ENCODE assay signal across 9 mouse cellular contexts in genomic region chr8:126848369-126849105, GRCm38 (mm10).
DNase-seq lines count a peak whose midpoint lies in the region; ATAC-seq and TF ChIP-seq lines count a peak whose summit lies in the region.
"Had no signal": no experiment of that assay in that cellular context is flagged by ENCODE, and none has a peak within 500 bp of the region (broad histone marks: within the 10 kb centered on the region; RNA-seq: fewer than 3 reads in every experiment).

No protein-coding gene starts in this region.

- no peak overlapping the region for H3K9ac ChIP-seq in midbrain, embryonic 11.5 days (ENCODE audit: low read length)
- H3K9ac ChIP-seq: midbrain, embryonic 13.5 days had no signal

- H3K27ac ChIP-seq in gastrocnemius, adult 2 months = peak overlapping the region; percentile 89
- 0 out of 2 replicates have a peak overlapping the region, but pooled peaks have one; percentile 38 for H3K27ac ChIP-seq in midbrain, embryonic 10.5 days (replicated peaks)
- no peak overlapping the region for H3K27ac ChIP-seq in midbrain, embryonic 11.5 days (ENCODE audit: low read depth, low read length)
- H3K27ac ChIP-seq: midbrain, embryonic 13.5 days had no signal

- H3K4me2 ChIP-seq in midbrain, embryonic 11.5 days = no peak overlapping the region
- H3K4me2 ChIP-seq: midbrain, embryonic 13.5 days had no signal

- no peaks in the 10 kb centered on the region for H3K9me3 ChIP-seq in midbrain, embryonic 10.5 days (replicated peaks)
- no peaks in the 10 kb centered on the region for H3K9me3 ChIP-seq in midbrain, embryonic 11.5 days (ENCODE audit: control insufficient read depth, low read length)
- H3K9me3 ChIP-seq: midbrain, embryonic 13.5 days had no signal

- no peak for ATAC-seq in midbrain, embryonic 11.5 days (ENCODE audit: low FRiP score)
- ATAC-seq in megakaryocyte, adult 5-6 weeks (ENCODE audit: poor library complexity, severe bottlenecking) = 0 out of 2 replicates have a peak, but pooled peaks have one; percentile 2
- ATAC-seq: midbrain, embryonic 13.5 days had no signal

- no peak for DNase-seq in gastrocnemius, adult 2 months
- DNase-seq in gastrocnemius, postnatal 36 days = no peak
- DNase-seq in midbrain, embryonic 10.5 days (ENCODE audit: low spot score) = no peak
- no peak for DNase-seq in midbrain, embryonic 11.5 days (ENCODE audit: low spot score, missing footprints)
- peak; percentile 55 to 65 for DNase-seq in thymus, postnatal 36 days
- no peak for DNase-seq in kidney, adult 8-10 months
- no peak for DNase-seq in layer of hippocampus, adult 9-11 months

- no peaks in the 10 kb centered on the region for H3K36me3 ChIP-seq in midbrain, embryonic 10.5 days
- H3K36me3 ChIP-seq in midbrain, embryonic 11.5 days (ENCODE audit: control insufficient read depth, insufficient read depth, low read length) = no peaks in the 10 kb centered on the region
- H3K36me3 ChIP-seq: midbrain, embryonic 13.5 days had no signal

- H3K27me3 ChIP-seq in midbrain, embryonic 10.5 days (ENCODE audit: low read depth, poor library complexity, severe bottlenecking) = no peaks in the 10 kb centered on the region
- no peaks in the 10 kb centered on the region for H3K27me3 ChIP-seq in midbrain, embryonic 11.5 days (ENCODE audit: control insufficient read depth, insufficient read depth, low read length)
- H3K27me3 ChIP-seq: midbrain, embryonic 13.5 days had no signal

- no peak for TF ChIP-seq CTCF in gastrocnemius, adult 2 months (IDR thresholded peaks at IDR 0.05)

- intact Hi-C loops in gastrocnemius, adult 2 months (cut with DNase I) = no loop called here
- intact Hi-C loops in gastrocnemius, postnatal 36 days (cut with DNase I) = no loop called here

- H3K4me1 ChIP-seq in midbrain, embryonic 10.5 days = peaks cover 34% of the 10 kb centered on the region
- H3K4me1 ChIP-seq in midbrain, embryonic 11.5 days (ENCODE audit: control insufficient read depth, insufficient read depth, low read length) = no peaks in the 10 kb centered on the region

- 90% methylated on average over 13 of the region's 13 CpGs for WGBS in midbrain, embryonic 10.5 days
- 87% methylated on average over 13 of the region's 13 CpGs for WGBS in midbrain, embryonic 11.5 days

- H3K4me3 ChIP-seq in gastrocnemius, adult 2 months = no peak overlapping the region
- no peak overlapping the region for H3K4me3 ChIP-seq in midbrain, embryonic 10.5 days
- H3K4me3 ChIP-seq in midbrain, embryonic 11.5 days (ENCODE audit: low read depth, low read length) = no peak overlapping the region
- H3K4me3 ChIP-seq: midbrain, embryonic 13.5 days had no signal

Comparison
In these comparisons a context has a peak if more than half of its experiments do, and no peak if none do; other contexts are left out.
1. DNase-seq: peak in thymus, postnatal 36 days (2 of 2); none in gastrocnemius, adult 2 months (single experiment), gastrocnemius, postnatal 36 days (0 of 2), midbrain, embryonic 10.5 days (single experiment), midbrain, embryonic 11.5 days (single experiment), kidney, adult 8-10 months (0 of 2) and layer of hippocampus, adult 9-11 months (single experiment).